Mouse (Mus musculus): ENCODE measurements around the gene Ly6g6e. TPM values are rescaled to one million over a fixed set of nuclear protein-coding genes. Genes with fewer than 3 reads are reported as not detected.

Gene Ly6g6e
- polyA plus RNA-seq, 1 experiment = 1.2 TPM

- TF ChIP-seq POLR2A (IDR thresholded peaks at IDR 0.05; ENCODE audit: borderline replicate concordance, extremely low read depth, insufficient read depth, insufficient read length, poor library complexity, severe bottlenecking) = no peak
- no peak for TF ChIP-seq CTCF (IDR thresholded peaks at IDR 0.05; ENCODE audit: borderline replicate concordance, extremely low read depth, insufficient read depth, insufficient read length)
- DNase-seq (ENCODE audit: low read depth) = no peak
Observed at GRCm38 (mm10) chr17:35043794-35044193, 32.9 kb upstream of the Ly6g6e start.

GRCm38 (mm10) chr17:35044904-35045806 is 31.5 kb upstream of the Ly6g6e start:
- no peak for DNase-seq (ENCODE audit: low read depth)
- no peak for TF ChIP-seq POLR2A (IDR thresholded peaks at IDR 0.05; ENCODE audit: borderline replicate concordance, extremely low read depth, insufficient read depth, insufficient read length, poor library complexity, severe bottlenecking)
- no peak for TF ChIP-seq CTCF (IDR thresholded peaks at IDR 0.05; ENCODE audit: borderline replicate concordance, extremely low read depth, insufficient read depth, insufficient read length)

DNA sequence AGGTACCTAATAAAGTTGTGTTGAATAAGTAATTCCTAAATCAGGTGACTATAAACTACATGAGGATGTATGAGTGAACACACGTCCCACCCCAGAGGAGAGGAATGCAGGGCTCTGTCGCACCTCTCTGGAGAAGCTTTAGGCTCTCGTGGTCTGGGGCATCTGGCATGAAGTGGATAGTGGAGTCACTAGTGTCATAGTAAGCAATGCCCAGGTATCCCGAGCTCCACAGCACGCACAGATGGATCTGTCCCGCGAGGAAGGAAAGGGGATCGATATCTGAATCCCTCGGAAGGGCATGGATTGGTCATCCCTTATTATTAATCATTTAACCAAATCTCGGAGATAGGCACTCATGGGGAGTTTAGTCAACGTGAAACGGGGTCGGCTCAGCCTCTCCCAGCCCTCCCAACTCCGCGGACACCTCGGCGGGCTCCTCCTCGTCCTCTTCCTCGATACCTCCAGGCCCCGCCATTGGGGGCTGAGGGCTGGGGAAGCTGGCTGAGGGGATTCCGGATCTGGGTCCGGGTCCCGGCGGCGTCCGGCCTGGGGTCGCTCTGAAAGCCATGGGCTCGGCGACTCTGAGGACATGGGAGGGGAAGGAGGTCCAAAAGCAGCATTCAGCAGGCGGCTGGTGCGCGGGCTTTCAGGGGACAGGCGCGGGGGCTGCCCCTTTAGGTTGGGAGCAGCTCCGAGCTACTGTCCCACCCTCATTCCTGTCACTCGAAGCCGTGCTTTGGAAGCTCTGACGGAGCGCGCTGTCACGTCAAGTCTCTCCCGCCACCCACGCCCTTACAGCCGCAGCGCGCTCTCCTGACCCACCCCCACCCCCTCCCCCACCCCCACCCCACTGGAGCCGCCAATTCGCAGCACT is 30.7 kb upstream of the Ly6g6e start:
- TF ChIP-seq CTCF (IDR thresholded peaks at IDR 0.05; ENCODE audit: borderline replicate concordance, extremely low read depth, insufficient read depth, insufficient read length) = no peak
- no peak for TF ChIP-seq POLR2A (IDR thresholded peaks at IDR 0.05; ENCODE audit: borderline replicate concordance, extremely low read depth, insufficient read depth, insufficient read length, poor library complexity, severe bottlenecking)
- DNase-seq (ENCODE audit: low read depth) = no peak

GRCm38 (mm10) chr17:35046681-35047455 is 29.8 kb upstream of the Ly6g6e start, which contains the start of gene Msh5:
Gene Msh5 (minus strand): TSS chr17:35046745.
- TF ChIP-seq CTCF (IDR thresholded peaks at IDR 0.05; ENCODE audit: borderline replicate concordance, extremely low read depth, insufficient read depth, insufficient read length) (no peak), POLR2A (IDR thresholded peaks at IDR 0.05; ENCODE audit: borderline replicate concordance, extremely low read depth, insufficient read depth, insufficient read length, poor library complexity, severe bottlenecking) (no peak)
- peak; percentile 99 for DNase-seq (ENCODE audit: low read depth)

- no peak for TF ChIP-seq CTCF (IDR thresholded peaks at IDR 0.05; ENCODE audit: borderline replicate concordance, extremely low read depth, insufficient read depth, insufficient read length)
- TF ChIP-seq POLR2A (IDR thresholded peaks at IDR 0.05; ENCODE audit: borderline replicate concordance, extremely low read depth, insufficient read depth, insufficient read length, poor library complexity, severe bottlenecking) = no peak
- DNase-seq (ENCODE audit: low read depth) = no peak
Observed at GRCm38 (mm10) chr17:35047688-35048087, 29.0 kb upstream of the Ly6g6e start.

DNA sequence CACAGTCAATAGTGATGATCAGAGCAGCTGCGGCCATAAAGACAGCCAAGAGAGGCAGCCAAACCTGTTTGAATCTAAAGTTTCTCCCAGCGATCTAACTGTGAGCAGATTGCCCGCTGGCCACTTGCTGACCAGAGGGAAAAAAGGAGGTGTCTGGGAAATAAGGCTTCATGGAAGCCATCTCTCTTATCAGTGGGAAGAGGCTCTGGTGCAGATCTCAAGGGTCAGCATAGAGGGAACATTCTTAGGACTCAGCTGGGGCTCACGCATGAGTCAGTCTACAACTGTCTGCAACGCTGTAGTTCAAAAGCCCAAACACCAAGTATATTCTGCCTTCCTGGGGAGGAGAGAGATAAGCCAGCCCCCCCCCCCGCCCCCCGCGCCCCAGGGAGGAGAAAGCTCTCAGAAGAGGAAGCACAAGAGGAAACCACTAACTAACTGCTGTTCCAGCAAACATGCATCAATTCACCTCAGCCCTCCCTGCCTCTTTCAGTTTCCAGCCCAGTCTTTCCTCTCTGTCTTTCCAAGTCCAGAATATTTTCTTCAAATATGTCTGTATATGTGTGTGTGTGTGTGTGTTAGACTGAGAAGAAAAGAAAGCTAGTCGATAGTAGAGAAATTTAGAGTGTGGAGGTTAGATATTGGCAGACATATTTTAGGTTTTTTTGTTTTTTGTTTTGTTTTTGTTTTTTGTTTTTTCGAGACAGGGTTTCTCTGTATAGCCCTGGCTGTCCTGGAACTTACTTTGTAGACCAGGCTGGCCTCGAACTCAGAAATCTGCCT is 28.4 kb upstream of the Ly6g6e start:
- DNase-seq (ENCODE audit: low read depth) = no peak
- TF ChIP-seq CTCF (IDR thresholded peaks at IDR 0.05; ENCODE audit: borderline replicate concordance, extremely low read depth, insufficient read depth, insufficient read length) (no peak), POLR2A (IDR thresholded peaks at IDR 0.05; ENCODE audit: borderline replicate concordance, extremely low read depth, insufficient read depth, insufficient read length, poor library complexity, severe bottlenecking) (no peak)

DNA sequence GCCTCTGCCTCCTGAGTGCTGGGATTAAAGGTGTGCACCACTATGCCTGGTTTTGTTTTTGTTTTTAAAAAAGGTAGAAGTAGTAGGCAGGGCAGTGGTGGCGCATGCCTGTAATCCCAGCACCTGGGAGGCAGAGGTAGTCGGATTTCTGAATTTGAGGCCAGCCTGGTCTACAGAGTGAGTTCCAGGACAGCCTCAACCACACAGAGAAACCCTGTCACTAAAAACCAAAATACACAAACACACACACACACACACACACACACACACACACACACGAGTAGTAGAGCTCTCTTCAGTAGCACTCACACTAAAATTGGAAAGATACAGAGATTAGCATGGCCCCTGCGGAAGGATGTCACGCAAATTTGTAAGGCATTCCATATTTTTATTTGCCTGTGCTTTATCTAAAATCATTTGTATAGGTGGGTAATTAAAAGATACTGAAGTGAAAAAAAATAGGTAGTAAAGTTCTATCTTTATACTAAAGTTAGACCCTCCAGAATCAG is 27.7 kb upstream of the Ly6g6e start:
- DNase-seq (ENCODE audit: low read depth) = no peak
- TF ChIP-seq CTCF (IDR thresholded peaks at IDR 0.05; ENCODE audit: borderline replicate concordance, extremely low read depth, insufficient read depth, insufficient read length) (no peak), POLR2A (IDR thresholded peaks at IDR 0.05; ENCODE audit: borderline replicate concordance, extremely low read depth, insufficient read depth, insufficient read length, poor library complexity, severe bottlenecking) (no peak)

GRCm38 (mm10) chr17:35049561-35050016 is 27.1 kb upstream of the Ly6g6e start, which contains the start of gene Clic1:
Gene Clic1 (plus strand): TSS chr17:35049966.
- DNase-seq (ENCODE audit: low read depth) = peak; percentile 88
- TF ChIP-seq POLR2A (IDR thresholded peaks at IDR 0.05; ENCODE audit: borderline replicate concordance, extremely low read depth, insufficient read depth, insufficient read length, poor library complexity, severe bottlenecking) (0 out of 2 replicates have a peak, but pooled peaks have one; percentile 14), CTCF (IDR thresholded peaks at IDR 0.05; ENCODE audit: borderline replicate concordance, extremely low read depth, insufficient read depth, insufficient read length) (no peak)

- no peak for TF ChIP-seq POLR2A (IDR thresholded peaks at IDR 0.05; ENCODE audit: borderline replicate concordance, extremely low read depth, insufficient read depth, insufficient read length, poor library complexity, severe bottlenecking)
- TF ChIP-seq CTCF (IDR thresholded peaks at IDR 0.05; ENCODE audit: borderline replicate concordance, extremely low read depth, insufficient read depth, insufficient read length) = no peak
- peak; percentile 70 for DNase-seq (ENCODE audit: low read depth)
Observed at GRCm38 (mm10) chr17:35050126-35050750, 26.5 kb upstream of the Ly6g6e start.

Data from brain, embryonic 14.5 days (tissue).